Mouse (Mus musculus) cortical plate, adult 2 months (tissue): ENCODE measurements around the gene Brd3os.

Experiments used
- CTCF ChIP-seq: fragments of 200-500 bp; IDR thresholded peaks from 2 replicates; pipeline ENCODE4 v1.5.1; 2011; ENCODE audit warnings: mild to moderate bottlenecking, control low read depth, low read length; ENCODE audit not compliant: insufficient read depth; ENCODE audit errors: extremely low read depth
- POLR2A ChIP-seq: fragments of 200-500 bp; IDR thresholded peaks from 2 replicates; pipeline ENCODE4 v1.6.1; 2011; ENCODE audit warnings: mild to moderate bottlenecking, low read length, control low read depth; ENCODE audit not compliant: insufficient read depth; ENCODE audit errors: extremely low read depth

- TF ChIP-seq POLR2A, result no peak
- TF ChIP-seq CTCF, result no peak
Measured at GRCm38 (mm10) chr2:27406928-27407327, 35.2 kb upstream of the Brd3os start.
